8 mouse cellular contexts compared by ENCODE assay signal in genomic region chr4:143278429-143278871, GRCm38 (mm10). TPM values are rescaled to one million over a fixed set of nuclear protein-coding genes. Genes with fewer than 3 reads are reported as not detected.
DNase-seq lines count a peak whose midpoint lies in the region; ATAC-seq and TF ChIP-seq lines count a peak whose summit lies in the region.

No protein-coding gene starts in this region.

- no peaks in the 10 kb centered on the region for H3K36me3 ChIP-seq in kidney, embryonic 15.5 days
- H3K36me3 ChIP-seq in forebrain, embryonic 10.5 days (replicated peaks), result peaks cover 56% of the 10 kb centered on the region
- H3K36me3 ChIP-seq in heart, embryonic 14.5 days (ENCODE audit: control insufficient read depth, insufficient read depth, low read length), result no peaks in the 10 kb centered on the region
- H3K36me3 ChIP-seq in midbrain, embryonic 10.5 days, result peaks cover 55% of the 10 kb centered on the region
- no peaks in the 10 kb centered on the region for H3K36me3 ChIP-seq in stomach, postnatal 0 days (ENCODE audit: control insufficient read depth, insufficient read depth, low read length)

- H3K27ac ChIP-seq in kidney, embryonic 15.5 days, result no peak overlapping the region
- peak overlapping the region; percentile 87 for H3K27ac ChIP-seq in forebrain, embryonic 10.5 days
- H3K27ac ChIP-seq in heart, embryonic 14.5 days (replicated peaks in 1 of 2; ENCODE audit: control insufficient read depth in 1 of 2, insufficient read depth in 1 of 2, low read depth in 2 of 2, low read length in 2 of 2), result no peak overlapping the region
- H3K27ac ChIP-seq in midbrain, embryonic 10.5 days (replicated peaks), result peak overlapping the region; percentile 87
- H3K27ac ChIP-seq in stomach, postnatal 0 days (replicated peaks), result peak overlapping the region; percentile 0

- peaks cover 19% of the 10 kb centered on the region for H3K4me1 ChIP-seq in kidney, embryonic 15.5 days
- peaks cover 27% of the 10 kb centered on the region for H3K4me1 ChIP-seq in forebrain, embryonic 10.5 days
- peaks cover 11 to 12% of the 10 kb centered on the region in 2 experiments for H3K4me1 ChIP-seq in heart, embryonic 14.5 days (ENCODE audit: control insufficient read depth in 2 of 2, insufficient read depth in 2 of 2, low read length in 2 of 2)
- peaks cover 27% of the 10 kb centered on the region for H3K4me1 ChIP-seq in midbrain, embryonic 10.5 days
- no peaks in the 10 kb centered on the region for H3K4me1 ChIP-seq in stomach, postnatal 0 days (replicated peaks; ENCODE audit: control insufficient read depth, insufficient read depth)

- WGBS in kidney, embryonic 15.5 days, result 31% methylated on average over 14 of the region's 14 CpGs
- WGBS in forebrain, embryonic 10.5 days, result 61% methylated on average over 14 of the region's 14 CpGs
- 49% methylated on average over 14 of the region's 14 CpGs for WGBS in heart, embryonic 14.5 days
- WGBS in midbrain, embryonic 10.5 days, result 73% methylated on average over 14 of the region's 14 CpGs
- WGBS in stomach, postnatal 0 days, result 19% methylated on average over 14 of the region's 14 CpGs

- H3K9ac ChIP-seq in kidney, embryonic 15.5 days, result no peak overlapping the region
- H3K9ac ChIP-seq in heart, embryonic 14.5 days (ENCODE audit: low read length), result no peak overlapping the region
- H3K9ac ChIP-seq in stomach, postnatal 0 days (ENCODE audit: low read length), result no peak overlapping the region

- no peaks in the 10 kb centered on the region for H3K9me3 ChIP-seq in kidney, embryonic 15.5 days (replicated peaks)
- H3K9me3 ChIP-seq in forebrain, embryonic 10.5 days, result peaks cover 5% of the 10 kb centered on the region; the same call in 1 of the 2 replicates
- H3K9me3 ChIP-seq in heart, embryonic 14.5 days (ENCODE audit: control insufficient read depth, low read length), result no peaks in the 10 kb centered on the region
- H3K9me3 ChIP-seq in midbrain, embryonic 10.5 days (replicated peaks), result no peaks in the 10 kb centered on the region
- no peaks in the 10 kb centered on the region for H3K9me3 ChIP-seq in stomach, postnatal 0 days (ENCODE audit: control insufficient read depth, low read length)

- H3K4me3 ChIP-seq in kidney, embryonic 15.5 days (replicated peaks), result no peak overlapping the region
- no peak overlapping the region for H3K4me3 ChIP-seq in forebrain, embryonic 10.5 days
- H3K4me3 ChIP-seq in heart, embryonic 14.5 days (ENCODE audit: control insufficient read depth in 1 of 2, insufficient read depth in 1 of 2, low read depth in 1 of 2, low read length in 2 of 2), result no peak overlapping the region
- H3K4me3 ChIP-seq in midbrain, embryonic 10.5 days, result no peak overlapping the region
- H3K4me3 ChIP-seq in stomach, postnatal 0 days (ENCODE audit: low read depth, low read length), result no peak overlapping the region

- 0 out of 2 replicates have a peak, but pooled peaks have one; percentile 12 for ATAC-seq in kidney, embryonic 15.5 days (replicated peaks; ENCODE audit: low FRiP score)
- peak; percentile 31; the same call in 1 of the 2 replicates for ATAC-seq in heart, embryonic 14.5 days (ENCODE audit: insufficient number of reproducible peaks, insufficient read depth, low FRiP score, low read depth)
- ATAC-seq in stomach, postnatal 0 days (ENCODE audit: low FRiP score, low TSS enrichment), result peak; percentile 92

- TF ChIP-seq CTCF in stomach, postnatal 0 days (IDR thresholded peaks at IDR 0.05; ENCODE audit: low read depth), result no peak

- no peaks in the 10 kb centered on the region for H3K27me3 ChIP-seq in kidney, embryonic 15.5 days
- no peaks in the 10 kb centered on the region for H3K27me3 ChIP-seq in forebrain, embryonic 10.5 days (ENCODE audit: poor library complexity, severe bottlenecking)
- no peaks in the 10 kb centered on the region for H3K27me3 ChIP-seq in heart, embryonic 14.5 days (ENCODE audit: control insufficient read depth, insufficient read depth, low read length)
- H3K27me3 ChIP-seq in midbrain, embryonic 10.5 days (ENCODE audit: low read depth, poor library complexity, severe bottlenecking), result no peaks in the 10 kb centered on the region
- no peaks in the 10 kb centered on the region for H3K27me3 ChIP-seq in stomach, postnatal 0 days (ENCODE audit: control insufficient read depth, insufficient read depth, low read length)

- TF ChIP-seq EP300 in stomach, postnatal 0 days (optimal IDR thresholded peaks at IDR 0.05), result no peak

- H3K4me2 ChIP-seq in kidney, embryonic 15.5 days, result no peak overlapping the region; the same call in 1 of the 2 replicates
- no peak overlapping the region for H3K4me2 ChIP-seq in heart, embryonic 14.5 days (ENCODE audit: low read length)
- H3K4me2 ChIP-seq in stomach, postnatal 0 days (replicated peaks; ENCODE audit: low read depth), result peak overlapping the region; percentile 1

- DNase-seq in kidney, adult 18-20 months, result no peak
- no peak for DNase-seq in forebrain, embryonic 10.5 days (ENCODE audit: extremely low spot score, low spot score)
- DNase-seq in layer of hippocampus, postnatal 14 days (ENCODE audit: low spot score in 2 of 2), result peak; percentile 24
- DNase-seq in midbrain, embryonic 10.5 days (ENCODE audit: low spot score), result no peak
- DNase-seq in stomach, postnatal 0 days (ENCODE audit: low spot score), result peak; percentile 43
- DNase-seq in B cell, adult 2 months, result no peak

RNA-seq across cellular contexts. Expression of gene Pdpn, which starts 20.9 kb away (rescaled TPM):
- polyA plus RNA-seq in kidney, embryonic 15.5 days (2015; fragmentation: Nextera tagmentation; extraction: Ambion mirVana), result 50.0 and 50.7 TPM in 2 replicates
- polyA plus RNA-seq in forebrain, embryonic 10.5 days (2016; fragmentation: Nextera tagmentation; extraction: Ambion mirVana), result 63.6 and 64.9 TPM in 2 replicates
- 24.5 and 26.9 TPM in 2 replicates for polyA plus RNA-seq in heart, embryonic 14.5 days (2014; fragmentation: Nextera tagmentation; extraction: Ambion mirVana)
- total RNA-seq in layer of hippocampus, postnatal 14 days (2021), result 10 to 100 TPM; 14.2 to 19.7 TPM
- polyA plus RNA-seq in midbrain, embryonic 10.5 days (2016; fragmentation: Nextera tagmentation; extraction: Ambion mirVana), result 79.5 and 108 TPM in 2 replicates
- polyA plus RNA-seq in stomach, postnatal 0 days (2015; fragmentation: Nextera tagmentation; extraction: Ambion mirVana), result 27.5 and 36.0 TPM in 2 replicates

Comparison
In these comparisons a context has a peak if more than half of its experiments do, and no peak if none do; other contexts are left out.
1. ATAC-seq: peak in every context shown above with its lines; median percentile 92 in stomach, postnatal 0 days; 31 in heart, embryonic 14.5 days; 12 in kidney, embryonic 15.5 days.
2. H3K27ac ChIP-seq: peak in forebrain, embryonic 10.5 days (single experiment), midbrain, embryonic 10.5 days (single experiment) and stomach, postnatal 0 days (single experiment); none in kidney, embryonic 15.5 days (single experiment) and heart, embryonic 14.5 days (0 of 2).
3. DNase-seq: peak in layer of hippocampus, postnatal 14 days (2 of 2) and stomach, postnatal 0 days (single experiment); none in kidney, adult 18-20 months (single experiment), forebrain, embryonic 10.5 days (single experiment), midbrain, embryonic 10.5 days (single experiment) and B cell, adult 2 months (0 of 2).